Mouse (Mus musculus): ENCODE data around the gene Sec16a. TPM values are rescaled to one million over a fixed set of nuclear protein-coding genes. Genes with fewer than 3 reads are reported as not detected.

The Sec16a gene
- polyA plus RNA-seq, 1 experiment from 2014 or later, result 23.4 TPM

GRCm38 (mm10) chr2:26485710-26486109 lies 40.7 kb upstream of the Sec16a start:
- WGBS, result 6% methylated on average over 7 of the region's 7 CpGs

GRCm38 (mm10) chr2:26485278-26485677 lies 40.3 kb upstream of the Sec16a start:
- peak overlapping the region; percentile 45 for H3K4me2 ChIP-seq (ENCODE audit: low read length)
- 12% methylated on average over 9 of the region's 9 CpGs for WGBS
- no peak for DNase-seq (ENCODE audit: low spot score)
- H3K27ac ChIP-seq (ENCODE audit: low read depth, low read length), result peak overlapping the region; percentile 98
- H3K4me3 ChIP-seq (ENCODE audit: low read depth, low read length), result no peak overlapping the region
- peaks cover 46% of the 10 kb centered on the region for H3K36me3 ChIP-seq (ENCODE audit: control insufficient read depth, insufficient read depth, low read length)
- H3K9ac ChIP-seq (ENCODE audit: low read length), result peak overlapping the region; percentile 50
- H3K27me3 ChIP-seq (replicated peaks; ENCODE audit: control insufficient read depth, insufficient read depth, low read length), result no peaks in the 10 kb centered on the region
- ATAC-seq, result peak; percentile 58
- peaks cover 71% of the 10 kb centered on the region for H3K4me1 ChIP-seq (ENCODE audit: control insufficient read depth, insufficient read depth, low read length)
- no peaks in the 10 kb centered on the region for H3K9me3 ChIP-seq (replicated peaks; ENCODE audit: control insufficient read depth, low read length)

More at GRCm38 (mm10) chr2:26485710-26486109, 40.7 kb upstream of the Sec16a start:
- ATAC-seq (peak; percentile 82), DNase-seq (ENCODE audit: low spot score) (peak; percentile 94)
- peaks cover 75% of the 10 kb centered on the region for H3K4me1 ChIP-seq (ENCODE audit: control insufficient read depth, insufficient read depth, low read length)
- no peak overlapping the region for H3K4me3 ChIP-seq (ENCODE audit: low read depth, low read length)
- H3K9ac ChIP-seq (ENCODE audit: low read length), result peak overlapping the region; percentile 58
- peaks cover 41% of the 10 kb centered on the region for H3K36me3 ChIP-seq (ENCODE audit: control insufficient read depth, insufficient read depth, low read length)
- H3K4me2 ChIP-seq (ENCODE audit: low read length), result peak overlapping the region; percentile 45
- no peaks in the 10 kb centered on the region for H3K27me3 ChIP-seq (replicated peaks; ENCODE audit: control insufficient read depth, insufficient read depth, low read length)
- no peaks in the 10 kb centered on the region for H3K9me3 ChIP-seq (replicated peaks; ENCODE audit: control insufficient read depth, low read length)
- peak overlapping the region; percentile 98 for H3K27ac ChIP-seq (ENCODE audit: low read depth, low read length)

- ATAC-seq (no peak), DNase-seq (ENCODE audit: low spot score) (no peak)
- 79% methylated on average over 10 of the region's 10 CpGs for WGBS
- Histone ChIP-seq H3K9me3 (replicated peaks; ENCODE audit: control insufficient read depth, low read length) (no peaks in the 10 kb centered on the region), H3K4me1 (ENCODE audit: control insufficient read depth, insufficient read depth, low read length) (peaks cover 59% of the 10 kb centered on the region), H3K4me3 (ENCODE audit: low read depth, low read length) (no peak overlapping the region), H3K27me3 (replicated peaks; ENCODE audit: control insufficient read depth, insufficient read depth, low read length) (no peaks in the 10 kb centered on the region), H3K27ac (ENCODE audit: low read depth, low read length) (peak overlapping the region; percentile 98), H3K9ac (ENCODE audit: low read length) (no peak overlapping the region; the same call in 1 of the 2 replicates), H3K4me2 (ENCODE audit: low read length) (peak overlapping the region; percentile 45; the same call in 1 of the 2 replicates), H3K36me3 (ENCODE audit: control insufficient read depth, insufficient read depth, low read length) (peaks cover 57% of the 10 kb centered on the region)
Observed at GRCm38 (mm10) chr2:26484169-26484568, 39.2 kb upstream of the Sec16a start.

GRCm38 (mm10) chr2:26483230-26483869 lies 38.3 kb upstream of the Sec16a start:
- Histone ChIP-seq H3K4me3 (ENCODE audit: low read depth, low read length) (no peak overlapping the region), H3K4me1 (ENCODE audit: control insufficient read depth, insufficient read depth, low read length) (peaks cover 51% of the 10 kb centered on the region), H3K36me3 (ENCODE audit: control insufficient read depth, insufficient read depth, low read length) (peaks cover 65% of the 10 kb centered on the region), H3K9ac (ENCODE audit: low read length) (peak overlapping the region; percentile 3), H3K9me3 (replicated peaks; ENCODE audit: control insufficient read depth, low read length) (no peaks in the 10 kb centered on the region), H3K27ac (ENCODE audit: low read depth, low read length) (peak overlapping the region; percentile 6; the same call in 1 of the 2 replicates), H3K4me2 (ENCODE audit: low read length) (no peak overlapping the region), H3K27me3 (replicated peaks; ENCODE audit: control insufficient read depth, insufficient read depth, low read length) (no peaks in the 10 kb centered on the region)
- 68% methylated on average over 13 of the region's 13 CpGs for WGBS
- ATAC-seq (no peak), DNase-seq (ENCODE audit: low spot score) (no peak)

- Histone ChIP-seq H3K27ac (ENCODE audit: low read depth, low read length) (peak overlapping the region; percentile 6; the same call in 1 of the 2 replicates), H3K27me3 (replicated peaks; ENCODE audit: control insufficient read depth, insufficient read depth, low read length) (no peaks in the 10 kb centered on the region), H3K4me3 (ENCODE audit: low read depth, low read length) (no peak overlapping the region), H3K9me3 (replicated peaks; ENCODE audit: control insufficient read depth, low read length) (no peaks in the 10 kb centered on the region), H3K4me2 (ENCODE audit: low read length) (no peak overlapping the region), H3K4me1 (ENCODE audit: control insufficient read depth, insufficient read depth, low read length) (peaks cover 46% of the 10 kb centered on the region), H3K36me3 (ENCODE audit: control insufficient read depth, insufficient read depth, low read length) (peaks cover 70% of the 10 kb centered on the region), H3K9ac (ENCODE audit: low read length) (no peak overlapping the region)
- ATAC-seq (no peak), DNase-seq (ENCODE audit: low spot score) (no peak)
- WGBS, result 92% methylated on average over 3 of the region's 3 CpGs
Observed at GRCm38 (mm10) chr2:26482824-26483223, 37.8 kb upstream of the Sec16a start.

- DNase-seq (ENCODE audit: low spot score), result no peak
- no peak for ATAC-seq
- no peak overlapping the region for H3K4me3 ChIP-seq (ENCODE audit: low read depth, low read length)
- peaks cover 79% of the 10 kb centered on the region for H3K36me3 ChIP-seq (ENCODE audit: control insufficient read depth, insufficient read depth, low read length)
- H3K4me2 ChIP-seq (ENCODE audit: low read length), result no peak overlapping the region
- H3K9ac ChIP-seq (ENCODE audit: low read length), result no peak overlapping the region
- no peaks in the 10 kb centered on the region for H3K27me3 ChIP-seq (replicated peaks; ENCODE audit: control insufficient read depth, insufficient read depth, low read length)
- no peaks in the 10 kb centered on the region for H3K9me3 ChIP-seq (replicated peaks; ENCODE audit: control insufficient read depth, low read length)
- 75% methylated on average over 10 of the region's 10 CpGs for WGBS
- H3K4me1 ChIP-seq (ENCODE audit: control insufficient read depth, insufficient read depth, low read length), result peaks cover 37% of the 10 kb centered on the region
- 0 out of 2 replicates have a peak overlapping the region, but pooled peaks have one; percentile 21 for H3K27ac ChIP-seq (ENCODE audit: low read depth, low read length)
Observed at GRCm38 (mm10) chr2:26481724-26482495, 36.9 kb upstream of the Sec16a start.

- Histone ChIP-seq H3K9me3 (replicated peaks; ENCODE audit: control insufficient read depth, low read length) (no peaks in the 10 kb centered on the region), H3K4me1 (ENCODE audit: control insufficient read depth, insufficient read depth, low read length) (peaks cover 27% of the 10 kb centered on the region), H3K4me2 (ENCODE audit: low read length) (no peak overlapping the region), H3K27me3 (replicated peaks; ENCODE audit: control insufficient read depth, insufficient read depth, low read length) (no peaks in the 10 kb centered on the region), H3K27ac (ENCODE audit: low read depth, low read length) (no peak overlapping the region), H3K36me3 (ENCODE audit: control insufficient read depth, insufficient read depth, low read length) (peaks cover 89% of the 10 kb centered on the region), H3K4me3 (ENCODE audit: low read depth, low read length) (no peak overlapping the region), H3K9ac (ENCODE audit: low read length) (no peak overlapping the region)
- no peak for ATAC-seq
- 92% methylated on average over 12 of the region's 12 CpGs for WGBS
- no peak for DNase-seq (ENCODE audit: low spot score)
Observed at GRCm38 (mm10) chr2:26480911-26481310, 35.9 kb upstream of the Sec16a start.

GRCm38 (mm10) chr2:26478685-26479205 lies 33.7 kb upstream of the Sec16a start:
- Histone ChIP-seq H3K27ac (ENCODE audit: low read depth, low read length) (0 out of 2 replicates have a peak overlapping the region, but pooled peaks have one; percentile 10), H3K9ac (ENCODE audit: low read length) (no peak overlapping the region), H3K4me1 (ENCODE audit: control insufficient read depth, insufficient read depth, low read length) (peaks cover 20% of the 10 kb centered on the region), H3K4me3 (ENCODE audit: low read depth, low read length) (no peak overlapping the region), H3K9me3 (replicated peaks; ENCODE audit: control insufficient read depth, low read length) (no peaks in the 10 kb centered on the region), H3K36me3 (ENCODE audit: control insufficient read depth, insufficient read depth, low read length) (peaks cover 100% of the 10 kb centered on the region), H3K27me3 (replicated peaks; ENCODE audit: control insufficient read depth, insufficient read depth, low read length) (no peaks in the 10 kb centered on the region), H3K4me2 (ENCODE audit: low read length) (no peak overlapping the region)
- ATAC-seq (peak; percentile 59), DNase-seq (ENCODE audit: low spot score) (peak; percentile 77)
- WGBS, result 65% methylated on average over 2 of the region's 2 CpGs

Measured in forebrain, embryonic 14.5 days (tissue).